Mouse (Mus musculus) cerebellum, postnatal 25 days (tissue): ENCODE results near the gene Polr3a.
A peak's percentile ranks its signal among the peaks of the same experiment; 100 is the strongest.

ENCODE experiments used
- DNase-seq, 2 experiments: peaks; one replicate each; pipeline ENCODE4 v3.0.0; 2021; ENCODE audit warnings: mixed read lengths in 2 of 2

Polr3a gene

DNA sequence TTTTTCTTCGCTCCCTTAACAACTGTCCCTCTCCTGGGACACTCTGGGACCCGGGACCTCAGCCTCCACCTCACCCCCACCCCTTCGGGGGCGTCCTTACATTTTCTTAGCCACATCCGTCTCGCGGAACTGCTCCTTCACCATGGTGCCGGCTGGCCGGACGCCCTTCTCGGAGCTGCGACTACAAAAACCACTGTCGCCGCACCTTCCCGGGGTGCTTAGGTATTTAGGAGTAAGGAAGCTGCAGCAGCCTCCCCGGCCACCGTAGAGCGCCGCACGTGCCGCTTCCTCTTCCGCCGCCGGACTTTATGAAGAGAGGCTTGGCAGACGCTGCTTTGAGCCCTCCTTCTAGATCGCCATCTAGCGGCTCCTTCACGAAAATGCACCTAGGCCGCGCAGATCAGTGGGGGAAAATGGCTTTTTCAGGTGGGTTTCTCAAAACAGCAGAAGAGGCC, at the start of gene Polr3a, which contains the start of gene Rps24:
Gene Polr3a, minus strand, starts transcription at position 286 of the 455 bp plus-strand sequence.
Gene Rps24, plus strand, starts transcription at position 353 of the 455 bp plus-strand sequence.
- DNase-seq, result peak; percentile 94 to 96

DNA sequence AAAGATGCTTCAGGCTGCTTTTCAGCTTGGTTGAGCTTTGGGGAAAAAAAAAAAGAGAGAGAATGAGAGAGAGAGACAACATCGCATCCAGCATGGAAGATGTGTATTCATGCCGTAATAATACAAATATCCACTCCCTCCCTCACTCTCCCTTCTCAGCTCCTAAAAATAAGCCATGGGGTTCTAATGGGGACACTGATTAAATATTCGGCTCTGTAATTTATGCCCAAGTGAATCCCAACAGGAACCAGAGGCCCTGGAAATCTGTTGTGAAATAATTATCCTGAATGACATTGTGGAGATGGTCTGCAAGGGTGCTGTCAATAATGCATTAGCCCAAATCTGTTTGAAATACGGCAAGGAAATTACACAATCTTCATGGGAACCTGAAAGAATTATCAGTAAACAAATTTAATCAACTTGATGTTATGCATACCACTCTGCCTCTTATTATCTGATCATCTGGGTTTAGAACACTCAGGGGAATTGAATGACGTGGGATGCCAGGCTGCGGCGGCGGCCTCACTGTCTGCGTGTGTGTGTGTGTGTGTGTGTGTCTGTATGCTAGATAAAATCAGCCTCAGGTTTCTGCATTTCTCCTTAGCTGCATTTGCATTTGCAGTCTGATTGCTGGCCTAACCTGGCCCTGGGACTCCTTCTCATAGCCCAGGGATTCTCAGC, 48.1 kb upstream of the Polr3a start:
- DNase-seq, result no peak

DNA sequence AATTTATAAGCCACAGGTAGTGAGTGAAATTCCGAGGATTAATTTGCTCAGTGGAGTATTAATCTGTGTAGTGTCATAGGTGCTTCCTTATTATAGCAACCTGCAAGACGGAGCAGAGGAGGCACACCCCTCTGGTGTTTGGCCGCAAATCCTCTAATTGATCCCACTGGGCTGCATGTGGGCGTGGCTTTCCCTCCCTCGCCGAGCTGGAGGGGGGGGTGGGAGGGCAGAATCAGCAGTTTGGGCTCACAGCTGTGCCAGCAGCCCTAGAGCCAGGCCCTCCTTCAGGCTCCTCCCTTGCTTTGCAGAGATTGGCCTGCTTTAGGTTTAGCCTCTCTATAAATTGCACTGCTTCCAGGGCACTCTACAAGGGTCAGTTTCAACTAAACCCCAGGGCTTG, 43.4 kb upstream of the Polr3a start:
- DNase-seq, result no peak

DNA sequence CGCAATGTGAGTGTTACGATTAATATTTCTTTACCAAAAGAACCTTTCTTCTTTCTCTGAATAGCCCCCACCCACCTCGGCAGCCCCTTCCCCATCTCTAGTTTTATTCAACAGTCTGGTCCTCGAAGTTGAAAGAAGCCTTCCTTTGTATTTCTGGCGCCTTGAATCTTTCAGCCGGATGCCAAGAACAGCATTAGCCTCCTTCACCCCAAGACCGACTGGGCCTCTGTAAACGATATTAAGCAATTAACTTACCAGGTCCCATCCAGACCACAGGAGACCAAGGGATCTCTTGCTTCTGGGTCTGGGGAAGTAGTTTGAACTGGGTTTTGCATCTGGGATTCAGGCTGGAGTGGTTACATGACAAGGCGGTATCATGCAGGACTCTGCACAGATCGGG, 39.6 kb upstream of the Polr3a start:
- DNase-seq, result no peak

DNA sequence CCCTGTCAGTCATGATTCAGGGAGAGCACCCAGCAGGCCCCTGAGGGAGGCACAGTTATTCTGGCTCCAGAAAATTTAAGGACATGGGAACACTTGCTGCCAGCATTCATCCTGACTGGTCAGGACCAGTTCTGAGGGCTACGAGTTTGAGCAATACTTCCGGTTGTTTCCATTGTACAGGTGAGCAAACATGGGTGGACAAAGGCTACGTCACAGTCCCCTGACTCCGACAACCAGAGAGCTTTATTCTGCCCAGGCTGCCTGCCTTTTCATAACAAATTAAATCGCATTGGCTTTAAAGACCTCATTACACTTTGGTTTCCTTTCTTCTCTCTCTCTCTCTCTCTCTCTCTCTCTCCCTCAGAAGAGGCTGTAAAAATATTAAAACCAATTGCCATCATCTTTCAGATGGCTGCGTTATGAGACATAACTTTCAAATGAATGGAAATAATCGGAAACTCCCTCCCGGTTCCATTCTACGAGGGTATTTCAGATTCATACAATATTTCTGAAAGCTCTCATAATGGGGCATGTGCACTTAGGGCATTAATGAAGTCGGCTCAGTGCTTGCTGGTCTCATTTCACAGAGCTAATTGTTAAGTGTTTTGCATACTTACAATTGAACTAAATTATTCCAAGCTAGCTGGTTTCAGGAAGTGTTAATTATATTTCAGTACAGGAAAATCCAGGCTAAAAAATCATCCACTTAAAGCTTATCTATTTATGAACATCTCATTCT, 39.0 kb upstream of the Polr3a start:
- DNase-seq, result no peak

DNA sequence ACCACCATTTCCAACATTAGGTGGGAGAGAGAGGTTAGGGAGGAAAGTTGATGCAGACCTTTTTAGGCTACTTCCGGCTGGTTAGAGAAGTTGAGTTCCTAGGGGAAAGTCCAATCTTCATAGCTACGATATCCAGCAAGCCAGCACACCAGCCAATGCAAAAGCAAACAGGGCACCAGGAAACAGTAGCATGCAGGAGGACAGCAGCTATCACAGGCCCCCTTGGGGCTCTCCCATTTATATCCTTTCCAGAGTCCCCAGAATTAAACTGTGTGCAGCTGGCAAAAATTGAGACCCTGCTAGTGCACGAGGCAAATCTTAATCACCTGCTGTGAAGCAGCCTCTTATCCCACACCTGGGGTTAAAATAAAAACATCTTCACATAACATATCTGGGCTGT, 38.3 kb upstream of the Polr3a start:
- DNase-seq, result no peak

DNA sequence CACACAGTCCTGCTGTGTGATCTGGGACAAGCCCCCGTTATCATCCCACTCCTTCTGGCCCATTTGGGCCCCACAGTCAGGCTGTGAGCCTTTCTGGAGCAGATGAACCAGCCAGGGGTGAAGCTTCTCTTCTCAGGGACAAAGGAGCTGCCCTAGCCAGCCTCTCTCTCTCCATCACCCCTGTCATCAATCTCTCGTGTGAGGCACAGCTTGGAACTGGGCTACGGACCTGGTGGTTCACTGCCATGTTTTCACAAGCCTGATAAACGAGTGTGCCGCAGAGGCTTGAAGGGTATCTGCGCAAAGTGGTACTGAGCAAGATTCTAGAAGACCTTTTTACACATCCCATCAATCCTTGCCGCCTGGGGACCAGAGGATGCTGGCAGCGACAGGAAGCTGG, 34.7 kb upstream of the Polr3a start:
- DNase-seq, result no peak

DNA sequence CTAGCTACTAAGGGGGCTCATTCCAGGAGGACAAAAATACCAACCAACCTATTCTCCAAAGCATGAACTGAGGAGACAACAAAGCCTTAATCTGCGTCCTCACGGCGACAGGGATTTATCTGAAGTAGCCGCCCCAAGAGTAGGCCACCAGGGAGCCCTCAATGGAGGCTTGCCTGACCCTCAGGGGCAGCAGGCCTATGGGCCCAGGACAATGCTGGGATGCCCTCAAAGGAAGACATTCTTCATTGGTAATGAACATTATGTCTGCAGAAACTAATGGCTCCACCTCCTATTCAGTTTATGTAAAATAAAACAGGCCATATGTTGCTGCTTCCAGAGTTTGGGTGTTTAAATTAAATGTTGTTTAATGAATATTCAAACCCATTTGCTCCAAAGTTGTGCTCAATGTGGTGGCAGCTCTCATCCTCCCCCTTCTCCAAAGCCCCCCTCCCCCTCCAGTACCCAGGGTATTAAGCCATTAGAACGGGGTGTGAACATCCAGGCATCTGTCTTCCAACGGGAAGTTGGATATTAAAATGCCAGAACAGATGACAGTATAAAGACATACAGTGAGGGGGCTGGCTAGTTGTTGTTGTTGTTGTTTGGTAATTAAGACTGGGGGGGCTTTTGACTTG, 25.8 kb upstream of the Polr3a start:
- no peak for DNase-seq

DNA sequence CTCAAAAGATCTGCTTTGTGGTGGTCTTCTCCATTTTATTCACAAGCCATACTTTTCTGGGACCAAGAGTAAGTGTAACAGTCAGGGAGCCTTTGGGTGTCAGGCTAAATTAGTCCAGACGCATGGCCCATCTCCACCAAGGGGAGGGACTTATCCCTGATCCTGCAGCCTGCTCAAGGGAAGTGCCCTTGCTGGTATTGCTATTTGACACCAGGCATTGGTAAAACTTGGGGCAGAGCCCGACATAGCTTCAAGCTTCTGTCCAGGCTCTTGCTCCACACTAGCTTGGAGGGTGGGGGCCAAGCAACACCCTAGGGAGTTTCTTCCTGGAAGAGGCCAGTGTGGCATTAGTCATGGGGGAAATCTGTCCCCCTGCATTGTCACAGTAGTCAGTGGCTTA, 23.8 kb upstream of the Polr3a start:
- no peak for DNase-seq

DNA sequence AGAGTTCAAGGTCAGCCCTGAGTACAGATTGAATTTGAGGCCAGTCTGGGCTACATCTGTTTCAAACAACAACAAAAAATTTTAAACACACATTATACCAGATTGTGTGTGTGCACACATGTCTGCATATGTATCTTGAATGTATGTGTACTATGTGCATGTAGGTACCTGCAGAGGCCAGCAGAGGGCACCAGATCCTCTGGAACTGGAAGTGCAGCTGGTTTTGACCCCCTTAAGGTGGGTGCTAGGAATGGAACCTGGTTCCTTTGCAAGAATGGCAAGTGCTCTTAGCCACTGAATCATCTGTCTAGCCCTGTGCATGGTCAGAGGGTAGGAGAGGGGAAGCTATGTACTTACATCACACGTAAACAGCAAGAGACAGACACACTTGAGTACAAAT, 23.4 kb upstream of the Polr3a start:
- no peak for DNase-seq

DNA sequence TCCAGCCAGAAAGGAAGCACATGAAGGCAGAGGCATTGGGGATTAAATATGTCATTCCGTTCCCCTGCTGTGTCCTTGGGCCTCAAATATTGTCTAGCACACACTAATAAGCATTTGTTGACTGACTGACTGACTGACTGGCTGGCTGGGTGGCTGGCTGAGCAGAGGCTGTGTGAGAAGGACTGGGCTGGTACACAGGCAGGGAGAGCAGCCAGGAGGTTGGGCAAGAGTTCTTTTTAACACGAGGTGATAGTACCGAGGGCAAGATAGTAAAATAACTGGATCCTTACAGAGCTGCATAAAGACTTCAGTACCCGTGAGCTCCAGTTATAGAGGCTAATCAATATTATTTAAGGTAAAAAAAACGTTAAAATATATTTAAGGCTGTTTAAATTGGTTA, 22.7 kb upstream of the Polr3a start:
- no peak for DNase-seq

DNA sequence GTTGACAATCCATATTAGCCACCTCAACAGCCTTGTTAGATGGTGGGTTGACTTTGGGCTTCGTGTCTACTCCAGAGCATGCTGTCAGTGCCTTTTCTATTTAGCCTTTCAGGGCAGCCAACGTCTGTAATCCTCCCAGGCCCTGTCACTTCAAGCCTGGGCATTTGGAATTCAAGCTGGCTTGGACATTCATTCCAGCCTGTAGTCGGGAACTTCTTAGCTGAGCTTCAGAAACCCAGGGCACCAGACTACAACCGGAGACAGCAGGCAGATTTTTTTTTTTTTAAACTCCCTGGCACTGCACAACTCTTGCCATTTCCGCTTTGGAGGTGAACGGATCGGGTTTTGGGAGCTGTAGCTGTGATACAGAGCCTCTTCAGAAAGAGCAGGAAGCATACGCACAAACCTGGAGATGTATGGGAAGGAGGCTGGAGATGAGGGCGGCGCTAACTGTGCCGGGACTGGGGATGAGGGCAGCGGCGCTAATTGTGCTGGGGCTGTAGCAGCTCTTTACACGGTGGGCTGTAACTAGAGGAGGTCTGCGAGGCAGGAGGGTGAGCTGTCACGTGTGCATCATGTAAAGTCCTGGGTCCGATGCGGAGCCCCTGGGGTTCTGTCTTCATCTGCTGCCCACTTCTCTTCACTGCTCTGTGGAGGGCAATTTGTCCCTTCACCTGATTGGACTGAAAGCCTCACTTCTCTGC, 21.4 kb upstream of the Polr3a start:
- peak; percentile 51 to 55 for DNase-seq

DNA sequence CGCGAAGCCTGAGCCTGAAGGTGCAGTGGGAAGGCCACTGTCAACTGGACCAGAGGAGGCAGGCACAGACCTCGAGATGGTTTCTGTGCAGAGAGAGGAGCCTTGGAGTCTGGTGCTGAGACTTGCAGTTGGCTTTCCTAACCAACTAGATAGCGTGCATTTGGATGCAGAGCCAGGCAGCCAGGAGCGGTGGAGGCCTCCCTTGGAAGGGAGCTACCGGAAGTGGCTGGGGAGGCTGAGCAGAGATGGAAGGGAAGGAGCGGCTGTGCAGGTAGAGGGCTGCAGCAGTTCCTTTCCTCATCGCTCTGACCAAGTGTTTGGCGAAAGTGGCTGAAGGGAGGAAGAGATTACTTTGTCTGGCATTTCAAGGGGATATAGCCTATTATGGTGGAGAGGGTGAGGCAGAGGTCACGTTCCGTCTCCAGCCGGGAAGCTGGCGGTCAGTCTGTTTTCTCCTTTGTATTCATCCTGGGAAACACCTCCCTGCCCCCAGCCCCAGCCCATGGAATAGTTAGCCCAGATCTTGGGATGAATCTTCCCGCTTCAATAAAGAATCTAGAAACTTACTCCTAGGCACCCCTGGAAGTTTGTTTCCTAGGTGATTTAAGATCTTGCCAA, 20.7 kb upstream of the Polr3a start:
- no peak for DNase-seq

DNA sequence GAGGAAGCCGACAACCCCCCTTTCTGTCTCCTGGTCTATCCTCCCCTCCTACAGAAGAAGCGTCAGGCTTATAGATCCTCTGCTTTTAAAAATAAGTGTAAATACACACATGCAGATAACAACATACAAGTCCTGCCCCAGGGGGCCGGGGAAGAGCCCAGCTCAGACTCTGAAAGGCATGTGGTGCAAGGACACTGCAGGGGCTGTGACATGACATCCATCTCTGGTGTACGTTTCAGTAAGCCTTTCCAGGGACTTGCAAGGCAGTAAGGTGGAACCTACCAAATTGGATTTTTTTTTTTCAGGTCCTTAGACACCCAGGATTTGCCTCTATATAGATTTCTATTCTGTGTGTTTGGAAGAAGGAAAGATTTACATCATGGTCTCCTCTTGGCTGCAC, 14.4 kb upstream of the Polr3a start:
- peak; percentile 34 to 43 for DNase-seq

DNA sequence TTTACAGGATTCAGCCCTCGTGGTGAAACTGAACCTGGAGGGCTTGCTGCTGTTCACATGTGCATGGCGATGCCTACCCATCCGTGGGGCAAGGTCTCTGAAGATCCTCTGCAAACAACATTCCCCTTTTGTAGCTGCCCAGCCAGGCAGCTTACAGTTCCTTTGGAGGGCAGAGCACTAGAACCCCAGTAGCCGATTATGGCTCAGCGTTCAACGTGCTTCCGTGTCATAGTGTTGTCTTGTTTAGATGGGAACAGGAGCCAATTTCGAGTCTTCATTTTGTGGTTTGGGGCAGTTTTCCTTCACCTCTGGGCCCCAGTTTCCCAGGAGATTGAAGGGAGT, 14.0 kb upstream of the Polr3a start:
- no peak for DNase-seq

DNA sequence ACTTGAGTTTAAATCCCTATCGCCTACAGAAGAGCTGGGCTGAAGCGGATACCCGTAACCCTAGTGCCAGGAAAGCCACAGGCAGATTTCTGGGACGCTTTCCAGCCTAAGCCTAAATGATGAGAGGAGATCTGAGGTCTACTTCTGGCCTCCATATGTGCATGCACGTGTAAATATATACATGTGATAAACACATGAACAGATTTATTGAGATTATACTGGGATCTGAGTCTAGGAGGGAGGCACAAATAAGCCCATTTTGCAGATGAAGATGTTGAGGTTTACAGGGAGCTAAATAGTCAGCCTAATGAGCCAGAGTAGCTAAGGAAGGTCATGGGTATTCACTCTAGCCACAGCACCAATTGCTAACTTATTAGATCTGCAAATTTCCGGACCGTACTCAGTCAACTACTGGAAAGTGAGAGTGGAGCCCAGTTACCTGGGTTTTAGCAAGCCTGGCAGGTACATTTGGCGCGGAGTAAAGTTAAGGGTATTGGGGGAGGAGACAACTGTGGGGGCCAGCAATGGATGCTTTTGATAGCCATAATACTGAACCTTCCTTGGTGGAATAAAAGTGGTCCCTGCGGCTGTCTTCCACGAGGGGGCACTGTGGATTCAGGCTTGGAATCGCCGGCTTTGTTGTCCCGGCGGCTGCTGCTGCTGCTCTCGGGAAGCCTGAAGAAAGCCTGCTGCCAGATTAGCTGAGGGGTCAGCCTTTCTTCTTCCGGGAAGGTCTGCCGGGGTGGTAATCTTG, 13.4 kb upstream of the Polr3a start:
- DNase-seq, result peak; percentile 93 to 94

DNA sequence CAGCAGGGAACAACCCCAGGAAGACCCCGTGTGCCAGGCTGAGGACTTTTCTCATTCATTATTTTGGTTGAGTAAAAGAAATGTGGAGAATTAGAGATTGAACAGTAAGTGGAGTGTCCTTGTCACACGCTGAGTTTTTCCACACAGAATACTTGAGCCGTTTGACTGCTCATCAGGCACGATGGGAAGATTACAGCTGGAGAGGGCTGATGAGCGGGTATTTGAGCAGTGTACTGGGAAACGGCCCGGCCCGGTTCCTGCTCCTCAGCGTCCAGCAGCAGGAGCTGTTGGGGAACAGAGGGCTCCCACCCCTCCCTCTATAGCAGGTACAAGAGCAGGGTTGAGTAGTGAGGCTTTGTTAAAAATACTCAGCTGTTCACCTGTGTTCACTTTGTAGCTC, 12.6 kb upstream of the Polr3a start:
- no peak for DNase-seq

DNA sequence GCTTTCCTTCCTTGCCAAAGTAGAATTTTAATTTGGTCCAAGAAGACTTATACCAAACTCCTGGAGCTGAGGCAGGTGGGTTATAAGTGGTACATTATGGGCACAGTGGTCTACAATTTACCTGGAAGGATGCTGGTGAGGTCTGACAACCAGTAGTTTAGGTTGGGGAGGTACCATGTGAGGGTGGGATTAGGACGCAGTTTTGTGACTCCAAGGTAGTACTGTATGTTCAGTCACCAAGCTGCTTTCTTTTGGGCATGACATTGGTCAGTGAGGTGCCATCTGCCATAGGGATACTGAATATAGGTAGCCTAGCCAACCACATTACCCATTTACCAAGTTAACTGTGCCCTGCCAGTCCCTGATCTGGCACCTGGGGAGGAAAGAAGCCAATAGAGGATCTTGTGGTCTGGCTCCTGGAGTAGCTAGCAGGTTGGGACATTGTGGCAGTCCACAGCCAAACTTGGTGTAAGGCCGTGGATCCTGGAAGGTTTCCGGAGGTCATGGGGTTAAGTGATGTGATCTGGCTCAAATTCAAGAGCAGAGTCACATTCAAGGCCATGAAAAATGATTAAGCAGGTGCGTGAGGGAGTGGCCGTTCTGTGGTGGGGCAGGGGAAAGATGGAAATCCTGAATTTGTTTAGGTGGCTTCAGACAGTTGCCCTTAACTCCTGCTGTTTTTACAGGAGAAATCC, 11.8 kb upstream of the Polr3a start:
- DNase-seq, result peak in 1 of 2 experiments; percentile 21

DNA sequence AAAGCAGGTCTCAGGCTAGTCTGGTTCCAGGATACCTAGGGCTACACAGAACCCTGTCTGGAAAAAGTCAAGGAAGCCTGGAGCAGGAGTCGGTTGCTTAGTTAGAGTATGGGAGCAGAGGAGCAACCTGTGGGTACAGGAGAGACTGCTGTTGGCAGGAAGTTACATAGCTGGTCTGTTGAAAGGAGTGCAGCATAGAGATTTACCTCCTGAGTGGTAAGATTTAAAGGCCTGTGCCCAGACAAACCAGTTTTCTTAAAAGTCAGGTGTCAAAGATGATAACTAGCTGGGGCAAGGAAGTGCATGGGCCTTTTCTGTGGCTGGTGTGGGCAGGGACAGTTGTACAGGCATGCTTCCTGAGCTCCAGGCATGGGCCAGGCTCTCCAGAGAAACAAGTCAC, 10.6 kb upstream of the Polr3a start:
- DNase-seq, result no peak

DNA sequence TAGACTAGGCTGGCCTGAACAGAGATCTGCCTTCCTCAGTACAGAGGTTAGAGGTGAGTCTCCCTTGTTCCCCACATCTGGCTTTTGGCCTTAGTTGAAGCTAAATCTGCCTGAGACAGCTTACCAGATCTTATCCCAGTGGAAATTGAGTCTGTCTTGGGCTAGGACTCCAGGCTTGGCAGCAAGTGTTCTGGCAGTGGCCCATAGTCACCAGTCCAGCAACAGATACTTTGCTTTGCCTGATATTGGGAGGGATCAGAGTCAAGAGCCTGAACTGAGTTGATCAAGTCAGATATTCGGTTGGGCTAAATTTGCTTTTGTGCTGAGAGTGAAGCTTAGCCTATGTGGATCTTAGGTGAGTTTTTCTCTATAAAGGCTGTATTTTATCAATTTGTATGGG, 9.6 kb upstream of the Polr3a start:
- DNase-seq, result no peak

DNA sequence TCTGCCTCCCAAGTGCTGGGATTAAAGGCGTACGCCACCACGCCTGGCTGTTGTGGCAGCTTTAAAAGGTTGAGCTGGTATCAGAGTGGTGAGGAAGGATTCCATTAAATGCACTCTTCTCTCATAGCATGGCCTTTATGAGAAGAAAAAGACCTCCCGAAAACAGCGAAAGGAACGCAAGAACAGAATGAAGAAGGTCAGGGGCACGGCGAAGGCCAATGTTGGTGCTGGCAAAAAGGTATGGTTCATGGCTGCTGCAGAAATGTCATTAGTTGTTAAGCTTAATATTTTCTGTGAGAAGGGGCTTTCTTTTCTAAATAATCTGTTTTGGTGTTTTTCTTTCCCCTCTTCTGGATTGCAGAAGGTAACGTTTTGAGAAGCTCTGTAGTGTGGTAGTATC, 6.4 kb upstream of the Polr3a start:
- DNase-seq, result no peak
